Mouse (Mus musculus) heart, adult 2 months (tissue): Measurements from ENCODE around the gene Lingo1.

Experiments used
- CTCF ChIP-seq: fragments of 200-600 bp; IDR thresholded peaks from 2 replicates; pipeline ENCODE4 v1.8.1; 2022; ENCODE audit warnings: antibody characterized with exemption, mild to moderate bottlenecking, moderate library complexity
- EP300 ChIP-seq: fragments of 200-500 bp; IDR thresholded peaks from 2 replicates; pipeline ENCODE4 v1.6.1; 2011; ENCODE audit warnings: low read depth, low read length, control low read depth; ENCODE audit not compliant: insufficient read depth

GRCm38 (mm10) chr9:56797876-56798275 lies 1.6 kb upstream of the Lingo1 start:
- TF ChIP-seq EP300 (0 out of 2 replicates have a peak, but pooled peaks have one; percentile 25), CTCF (peak; percentile 80)
